Mouse (Mus musculus) thymus, adult 2 months (tissue): Measurements from ENCODE around the gene Ppp3r1. TPM values are rescaled to one million over a fixed set of nuclear protein-coding genes. Genes with fewer than 3 reads are reported as not detected.

Experiments used
- DNase-seq: peaks from one replicate; pipeline ENCODE4 v3.0.0; 2021
- H3K27ac ChIP-seq: fragments of 200-500 bp; 2 replicates; pipeline ENCODE4 v1.5.1; 2012; ENCODE audit warnings: low read length, control low read depth; ENCODE audit not compliant: control insufficient read depth, insufficient read depth
- H3K27me3 ChIP-seq: fragments of 200-500 bp; 2 replicates; pipeline ENCODE4 v1.6.1; 2012; ENCODE audit warnings: mild to moderate bottlenecking, low read length, moderate library complexity, mixed read lengths; ENCODE audit not compliant: control insufficient read depth, insufficient read depth
- H3K36me3 ChIP-seq: fragments of 200-500 bp; 2 replicates; pipeline ENCODE4 v1.6.1; 2012; ENCODE audit warnings: mild to moderate bottlenecking, low read length, moderate library complexity; ENCODE audit not compliant: control insufficient read depth, insufficient read depth
- H3K4me1 ChIP-seq: fragments of 200-500 bp; replicated peaks from 2 replicates; pipeline ENCODE4 v1.6.1; 2012; ENCODE audit warnings: low read length; ENCODE audit not compliant: control insufficient read depth, insufficient read depth
- H3K4me3 ChIP-seq: fragments of 200-500 bp; 2 replicates; pipeline ENCODE4 v1.5.1; 2012; ENCODE audit warnings: mild to moderate bottlenecking, low read length, control low read depth, moderate library complexity; ENCODE audit not compliant: control insufficient read depth, insufficient read depth
- CTCF ChIP-seq: fragments of 200-500 bp; IDR thresholded peaks from 2 replicates; pipeline ENCODE4 v1.5.1; 2012; ENCODE audit warnings: mild to moderate bottlenecking, control low read depth, low read length, moderate library complexity, borderline replicate concordance; ENCODE audit not compliant: control insufficient read depth, poor library complexity, insufficient read depth; ENCODE audit errors: extremely low read depth
- POLR2A ChIP-seq: fragments of 200-500 bp; IDR thresholded peaks from 2 replicates; pipeline ENCODE4 v1.6.1; 2012; ENCODE audit warnings: mild to moderate bottlenecking, low read length, control low read depth, moderate library complexity; ENCODE audit not compliant: control insufficient read depth, poor library complexity, insufficient read depth; ENCODE audit errors: extremely low read depth
- WGBS: fragments of 180-500 bp; shearing (Covaris S2); methylation state at CpG from one replicate; pipeline ENCODE4 v1.1.7; 2018; 5-methylcytosine and 5-hydroxymethylcytosine counted together
- polyA plus RNA-seq: library from polyadenylated mRNA; depleted of rRNA; stranded (reverse); fragments of >200 nt; gene quantifications from 2 replicates; pipeline ENCODE4 v1.2.3, GENCODE M21; 2012

Gene Ppp3r1
- polyA plus RNA-seq, 1 experiment = 42.5 TPM

DNA sequence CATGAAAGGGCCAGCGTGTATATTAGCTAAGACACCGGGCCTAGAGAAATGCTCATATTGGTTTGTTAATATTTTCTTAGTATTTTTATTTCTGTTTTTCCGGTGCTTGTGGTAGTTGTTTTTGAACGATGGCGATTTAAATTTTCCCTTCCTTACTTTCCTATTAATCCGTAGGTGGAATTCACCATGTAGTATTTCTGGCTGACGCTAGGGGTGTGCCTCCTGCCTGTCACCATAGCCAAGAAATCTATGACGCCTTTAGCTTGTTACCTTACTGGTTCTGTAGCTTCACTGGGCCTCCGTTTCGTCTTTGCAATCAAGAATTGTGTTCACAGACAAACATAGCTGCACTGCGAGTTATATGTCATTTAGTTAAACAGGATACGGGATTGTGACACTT lies 1.2 kb downstream of the Ppp3r1 start:
- Histone ChIP-seq H3K27me3 (no peaks in the 10 kb centered on the region), H3K4me3 (peak overlapping the region; percentile 69), H3K4me1 (0 out of 2 replicates have a peak, but pooled peaks cover 2% of the 10 kb centered on the region), H3K27ac (peak overlapping the region; percentile 73), H3K36me3 (no peaks in the 10 kb centered on the region)
- DNase-seq = peak; percentile 55
- TF ChIP-seq POLR2A (no peak), CTCF (no peak)
- under 1% methylated on average over 12 of the region's 12 CpGs for WGBS

- whole genome bisulfite sequencing = 94% methylated on average over 1 of the region's 1 CpGs
- H3K27ac ChIP-seq = no peak overlapping the region
- DNase-seq = no peak
- H3K27me3 ChIP-seq = no peaks in the 10 kb centered on the region
- H3K36me3 ChIP-seq = no peaks in the 10 kb centered on the region
- H3K4me3 ChIP-seq = no peak overlapping the region
- TF ChIP-seq CTCF (no peak), POLR2A (no peak)
- 0 out of 2 replicates have a peak, but pooled peaks cover 2% of the 10 kb centered on the region for H3K4me1 ChIP-seq
Observed at GRCm38 (mm10) chr11:17163956-17164355, 4.9 kb downstream of the Ppp3r1 start.

GRCm38 (mm10) chr11:17166627-17167026 lies 7.6 kb downstream of the Ppp3r1 start:
- Histone ChIP-seq H3K4me3 (no peak overlapping the region), H3K36me3 (no peaks in the 10 kb centered on the region), H3K4me1 (0 out of 2 replicates have a peak, but pooled peaks cover 2% of the 10 kb centered on the region), H3K27ac (no peak overlapping the region), H3K27me3 (no peaks in the 10 kb centered on the region)
- no peak for TF ChIP-seq POLR2A
- TF ChIP-seq CTCF = no peak
- WGBS = 82% methylated on average over 7 of the region's 7 CpGs
- DNase-seq = no peak

DNA sequence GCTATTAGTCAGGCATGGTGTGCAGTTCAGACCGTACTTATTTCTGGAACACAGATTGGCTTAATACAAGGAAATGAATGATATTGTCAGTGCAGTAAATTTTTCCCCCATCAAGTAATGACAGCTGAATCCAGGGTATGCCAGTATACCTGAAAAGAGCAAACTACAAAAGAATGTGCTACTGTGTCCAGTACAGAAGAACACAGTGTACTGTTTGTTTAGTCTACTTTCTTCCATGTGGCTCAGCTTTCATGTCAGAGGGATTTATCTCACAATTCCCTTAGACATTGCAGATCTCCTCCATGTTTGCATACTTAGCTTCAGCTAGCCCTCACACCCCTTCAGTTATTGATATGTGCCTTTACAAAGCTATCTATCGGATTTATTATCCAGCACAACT lies 10.2 kb downstream of the Ppp3r1 start:
- TF ChIP-seq CTCF (no peak), POLR2A (no peak)
- Histone ChIP-seq H3K4me3 (no peak overlapping the region), H3K36me3 (no peaks in the 10 kb centered on the region), H3K4me1 (0 out of 2 replicates have a peak, but pooled peaks cover 2% of the 10 kb centered on the region), H3K27me3 (no peaks in the 10 kb centered on the region), H3K27ac (no peak overlapping the region)
- no peak for DNase-seq
- 94% methylated on average over 2 of the region's 2 CpGs for WGBS

- no peaks in the 10 kb centered on the region for H3K4me1 ChIP-seq
- H3K27me3 ChIP-seq = no peaks in the 10 kb centered on the region
- H3K27ac ChIP-seq = no peak overlapping the region
- no peak for DNase-seq
- no peaks in the 10 kb centered on the region for H3K36me3 ChIP-seq
- H3K4me3 ChIP-seq = no peak overlapping the region
- WGBS = 100% methylated on average over 1 of the region's 1 CpGs
- TF ChIP-seq POLR2A (no peak), CTCF (no peak)
Observed at GRCm38 (mm10) chr11:17170938-17171729, 12.1 kb downstream of the Ppp3r1 start.

DNA sequence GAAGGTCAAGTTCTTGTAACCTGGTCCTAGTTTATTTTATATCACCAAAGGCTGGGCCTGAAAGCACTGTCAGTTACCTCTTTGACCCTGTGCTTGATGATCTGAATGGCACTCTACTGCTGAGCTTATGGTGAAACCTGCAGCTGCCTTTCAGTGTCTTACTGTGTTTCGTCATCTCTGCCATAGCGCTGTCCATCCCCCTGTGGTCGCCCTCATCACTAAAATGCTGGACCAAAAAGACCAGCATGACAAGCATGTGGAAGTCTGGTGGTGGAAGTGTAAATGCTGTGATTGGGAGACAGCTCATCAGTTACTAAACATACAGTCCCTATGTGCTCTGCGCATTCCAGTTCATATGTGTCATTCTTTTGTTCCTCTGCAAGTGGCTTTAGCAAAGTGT lies 13.2 kb downstream of the Ppp3r1 start:
- H3K36me3 ChIP-seq = no peaks in the 10 kb centered on the region
- 95% methylated on average over 4 of the region's 4 CpGs for WGBS
- DNase-seq = no peak
- TF ChIP-seq POLR2A (no peak), CTCF (no peak)
- H3K4me3 ChIP-seq = no peak overlapping the region
- H3K4me1 ChIP-seq = no peaks in the 10 kb centered on the region
- H3K27me3 ChIP-seq = no peaks in the 10 kb centered on the region
- no peak overlapping the region for H3K27ac ChIP-seq
